Mouse (Mus musculus) lung, adult 2 months (tissue): ENCODE measurements around the gene Chrm2.

Source experiments
- CTCF ChIP-seq: fragments of 200-500 bp; IDR thresholded peaks from 2 replicates; pipeline ENCODE4 v1.5.1; 2011; ENCODE audit warnings: mild to moderate bottlenecking, low read length, control low read depth; ENCODE audit not compliant: insufficient read depth
- POLR2A ChIP-seq: fragments of 200-500 bp; IDR thresholded peaks from 2 replicates; pipeline ENCODE4 v1.6.1; 2011; ENCODE audit warnings: low read depth, mild to moderate bottlenecking, control low read depth, low read length, borderline replicate concordance; ENCODE audit errors: extremely low read depth

DNA sequence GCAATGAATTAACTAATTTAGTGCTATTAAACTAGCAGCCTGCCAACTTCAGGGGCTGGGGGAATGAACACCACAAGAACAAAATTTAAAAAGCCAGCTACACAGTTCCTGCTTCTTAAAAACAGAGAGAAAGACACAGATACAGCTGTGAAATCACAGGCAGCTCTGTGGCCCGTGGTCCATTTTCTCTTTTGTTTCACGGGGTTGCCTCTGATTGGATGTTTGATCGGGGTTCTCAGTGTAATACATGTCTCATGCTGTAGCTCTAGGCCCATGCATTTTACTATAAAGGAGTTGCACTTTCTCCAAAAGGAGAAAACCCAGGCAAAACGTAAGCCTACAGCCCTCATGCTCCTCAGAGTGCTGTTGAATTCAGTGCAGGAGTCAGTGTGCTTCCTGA lies 128.6 kb downstream of the Chrm2 start:
- TF ChIP-seq CTCF: no peak
- TF ChIP-seq POLR2A: no peak
